Mouse (Mus musculus): Measurements from ENCODE around the gene Dmrt2.

DNA sequence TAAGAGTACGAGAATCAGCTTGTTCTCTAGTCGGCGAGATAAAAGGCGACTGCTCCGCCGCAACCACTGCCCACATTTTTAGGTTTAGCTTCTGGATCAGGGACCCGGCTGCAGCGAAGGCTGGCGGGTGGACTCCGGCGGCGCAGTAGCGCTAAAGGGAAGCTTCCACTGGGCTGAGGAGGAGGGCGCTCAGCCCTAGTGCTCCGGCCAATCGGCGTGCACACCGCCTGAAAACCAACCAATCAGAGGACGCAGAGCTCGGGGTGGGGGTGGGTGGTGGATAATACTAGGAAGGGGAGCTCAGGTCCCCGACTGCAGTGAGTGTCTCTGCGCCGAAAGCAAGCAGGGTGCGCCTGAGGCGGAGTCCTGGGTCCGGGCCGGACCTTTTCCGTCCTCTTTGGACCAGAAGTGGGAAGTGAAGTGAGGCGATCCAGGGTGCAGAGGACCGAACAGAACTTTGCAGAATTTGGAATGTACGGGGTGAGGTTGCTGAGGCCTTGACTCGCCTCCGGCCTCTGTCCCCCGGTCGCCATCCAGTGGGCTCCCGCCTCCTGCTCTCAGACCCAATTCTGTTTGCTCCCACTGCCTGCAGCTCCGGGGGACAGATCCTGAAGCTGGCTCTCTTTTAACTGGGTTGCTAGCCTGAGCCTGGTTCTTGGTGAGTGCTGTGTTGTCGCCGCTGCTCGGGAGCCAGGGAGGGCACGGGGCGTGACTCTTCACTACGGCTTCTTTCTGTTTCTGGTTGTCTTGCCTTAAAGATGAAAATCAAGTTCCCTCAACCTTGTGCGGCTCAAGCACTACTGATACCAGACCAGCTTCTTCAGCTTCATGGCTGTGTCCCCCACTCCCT is at the start of gene Dmrt2:
- TF ChIP-seq CTCF (IDR thresholded peaks at IDR 0.05; ENCODE audit: borderline replicate concordance, extremely low read depth, insufficient read depth, insufficient read length) (no peak), POLR2A (IDR thresholded peaks at IDR 0.05; ENCODE audit: borderline replicate concordance, extremely low read depth, insufficient read depth, insufficient read length, poor library complexity, severe bottlenecking) (no peak)

Measured in brain, embryonic 14.5 days (tissue).